Mouse (Mus musculus): ENCODE measurements around the gene Gm49318. TPM values are rescaled to one million over a fixed set of nuclear protein-coding genes. Genes with fewer than 3 reads are reported as not detected.

The Gm49318 gene
- polyA plus RNA-seq, 1 experiment: not detected

DNA sequence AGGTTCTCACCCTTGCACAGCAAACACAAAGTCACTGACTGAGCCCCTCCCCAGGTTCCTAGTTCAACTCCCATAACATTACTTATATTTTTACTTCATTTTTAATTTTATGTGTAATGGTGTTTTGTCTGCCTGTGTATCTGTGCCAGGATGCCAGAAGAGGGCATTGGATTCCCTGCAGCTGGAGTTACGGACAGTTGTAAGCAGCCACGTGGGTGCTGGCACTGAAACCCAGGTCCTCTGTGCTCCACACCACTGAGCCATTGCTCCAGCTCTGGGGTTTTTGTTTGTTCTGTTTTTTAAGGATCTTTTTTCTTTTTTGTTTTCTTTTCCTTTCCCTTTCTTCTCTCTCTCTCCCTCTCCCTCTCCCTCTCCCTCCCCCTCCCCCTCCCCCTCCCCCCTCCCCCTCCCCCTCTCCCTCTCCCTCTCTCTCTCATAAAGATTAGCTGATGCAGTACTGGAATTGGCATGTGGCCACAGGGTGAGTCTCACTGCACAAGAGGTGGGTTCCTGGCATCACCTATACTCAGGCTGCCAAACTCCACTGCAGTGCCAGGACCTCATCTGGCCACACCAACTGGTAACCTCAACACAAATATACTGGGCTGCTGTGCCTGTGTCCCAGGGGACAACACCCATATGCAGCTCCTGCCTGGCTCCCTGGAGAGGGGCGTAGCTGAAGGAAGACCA is 74.7 kb downstream of the Gm49318 start:
- Histone ChIP-seq H3K36me3 (ENCODE audit: control insufficient read depth, insufficient read depth, low read length) (no peaks in the 10 kb centered on the region), H3K4me1 (ENCODE audit: control insufficient read depth, insufficient read depth, insufficient read length) (no peaks in the 10 kb centered on the region), H3K27me3 (ENCODE audit: control insufficient read depth, insufficient read depth, low read length) (no peaks in the 10 kb centered on the region), H3K27ac (ENCODE audit: insufficient read depth, low read length) (no peak overlapping the region), H3K4me3 (ENCODE audit: extremely low read depth, insufficient read depth, insufficient read length) (no peak overlapping the region)
- DNase-seq (ENCODE audit: low read depth in 1 of 2, low spot score in 2 of 2): no peak
- no peak for TF ChIP-seq POLR2A (IDR thresholded peaks at IDR 0.05; ENCODE audit: low read depth, low read length)
- no peak for TF ChIP-seq CTCF (IDR thresholded peaks at IDR 0.05; ENCODE audit: extremely low read depth, insufficient read depth, insufficient read length, insufficient replicate concordance)
- WGBS: 80% methylated on average over 3 of the region's 3 CpGs

DNA sequence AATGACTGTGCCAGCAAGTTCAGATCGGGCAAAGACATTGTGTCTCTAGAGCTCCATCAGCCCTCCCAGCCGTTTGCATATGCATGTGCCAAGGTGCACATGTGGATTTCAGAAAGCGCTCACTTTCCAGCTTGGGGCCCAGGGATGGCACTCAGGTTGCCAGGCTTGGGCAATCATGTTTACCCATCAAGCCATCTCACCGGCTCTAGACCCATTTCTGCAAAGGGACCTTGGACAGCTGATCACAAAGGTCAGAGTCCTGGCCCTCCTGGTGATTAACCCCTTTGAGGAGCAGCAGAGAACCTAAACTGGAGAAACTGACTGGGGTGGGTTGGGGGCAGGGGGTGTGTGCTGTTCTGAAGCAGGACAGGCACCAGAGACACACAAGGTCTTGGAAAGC is 78.8 kb downstream of the Gm49318 start:
- no peak overlapping the region for H3K4me3 ChIP-seq (ENCODE audit: extremely low read depth, insufficient read depth, insufficient read length)
- H3K4me1 ChIP-seq (ENCODE audit: control insufficient read depth, insufficient read depth, insufficient read length): peaks cover 9% of the 10 kb centered on the region
- no peak for TF ChIP-seq POLR2A (IDR thresholded peaks at IDR 0.05; ENCODE audit: low read depth, low read length)
- no peak for TF ChIP-seq CTCF (IDR thresholded peaks at IDR 0.05; ENCODE audit: extremely low read depth, insufficient read depth, insufficient read length, insufficient replicate concordance)
- 83% methylated on average over 4 of the region's 4 CpGs for WGBS
- no peak overlapping the region for H3K27ac ChIP-seq (ENCODE audit: insufficient read depth, low read length)
- peaks cover 24% of the 10 kb centered on the region for H3K27me3 ChIP-seq (ENCODE audit: control insufficient read depth, insufficient read depth, low read length)
- no peaks in the 10 kb centered on the region for H3K36me3 ChIP-seq (ENCODE audit: control insufficient read depth, insufficient read depth, low read length)
- no peak for DNase-seq (ENCODE audit: low read depth in 1 of 2, low spot score in 2 of 2)

DNA sequence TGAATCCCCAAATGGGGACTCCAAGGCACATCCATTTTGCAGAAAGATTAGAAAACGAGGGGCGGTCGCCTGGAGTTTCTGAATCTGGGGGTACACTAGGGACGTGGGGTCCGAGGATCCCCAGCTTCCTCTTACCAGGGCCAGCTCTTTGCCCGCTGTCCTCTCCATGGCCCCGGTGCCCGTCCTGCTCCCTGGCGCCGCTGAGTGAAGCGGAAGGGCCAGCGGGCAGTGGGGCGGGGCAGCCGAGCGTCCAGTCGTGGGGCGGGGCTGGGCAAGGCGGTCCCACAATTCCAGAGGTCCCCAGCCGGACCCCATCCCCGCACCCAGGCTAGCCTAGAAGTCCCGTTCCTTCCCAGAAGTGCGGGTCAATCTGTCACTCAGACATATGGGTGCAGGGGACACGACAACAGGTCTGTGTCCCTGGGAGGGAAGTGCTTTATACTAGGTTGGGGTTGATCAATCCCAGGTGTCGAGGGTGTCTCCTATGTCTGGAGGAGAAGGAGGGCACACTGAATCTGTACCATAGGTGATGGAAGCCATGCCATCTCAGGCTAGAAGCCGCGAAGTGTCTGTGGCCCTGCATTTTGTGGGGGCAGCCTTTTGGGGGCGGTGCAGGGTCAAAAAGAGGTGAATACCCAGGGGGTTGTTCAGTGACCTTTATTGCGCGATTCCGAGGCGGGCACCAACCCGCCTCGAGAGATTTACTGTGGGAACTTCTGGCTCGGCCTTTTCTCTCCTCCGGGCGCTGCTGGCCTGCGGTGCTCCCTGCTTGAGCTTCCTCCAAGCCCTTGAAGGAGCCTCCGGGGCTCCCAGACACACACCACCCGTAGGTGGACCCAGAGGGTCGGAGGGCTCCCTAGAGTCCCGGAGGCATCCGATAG is 81.6 kb downstream of the Gm49318 start, which contains the start of gene Rgl3:
Gene Rgl3, minus strand, starts transcription at position 217 of the 881 bp plus-strand sequence.
- H3K27me3 ChIP-seq (ENCODE audit: control insufficient read depth, insufficient read depth, low read length): peaks cover 24% of the 10 kb centered on the region
- 7% methylated on average over 42 of the region's 42 CpGs for WGBS
- no peak for DNase-seq (ENCODE audit: low read depth in 1 of 2, low spot score in 2 of 2)
- peak within 1 kb of the TSS; percentile 31; the same call in 1 of the 2 replicates for H3K4me3 ChIP-seq (ENCODE audit: extremely low read depth, insufficient read depth, insufficient read length)
- no peaks in the 10 kb centered on the region for H3K36me3 ChIP-seq (ENCODE audit: control insufficient read depth, insufficient read depth, low read length)
- H3K27ac ChIP-seq (ENCODE audit: insufficient read depth, low read length): no peak within 1 kb of the TSS
- peaks cover 9% of the 10 kb centered on the region for H3K4me1 ChIP-seq (ENCODE audit: control insufficient read depth, insufficient read depth, insufficient read length)
- TF ChIP-seq CTCF (IDR thresholded peaks at IDR 0.05; ENCODE audit: extremely low read depth, insufficient read depth, insufficient read length, insufficient replicate concordance) (no peak), POLR2A (IDR thresholded peaks at IDR 0.05; ENCODE audit: low read depth, low read length) (no peak)

- peaks cover 24% of the 10 kb centered on the region for H3K27me3 ChIP-seq (ENCODE audit: control insufficient read depth, insufficient read depth, low read length)
- H3K4me1 ChIP-seq (ENCODE audit: control insufficient read depth, insufficient read depth, insufficient read length): peaks cover 9% of the 10 kb centered on the region
- WGBS: 7% methylated on average over 32 of the region's 32 CpGs
- peak in 1 of 2 experiments; percentile 21 for DNase-seq (ENCODE audit: low read depth in 1 of 2, low spot score in 2 of 2)
- H3K4me3 ChIP-seq (ENCODE audit: extremely low read depth, insufficient read depth, insufficient read length): peak overlapping the region; percentile 31; the same call in 1 of the 2 replicates
- H3K27ac ChIP-seq (ENCODE audit: insufficient read depth, low read length): no peak overlapping the region
- no peaks in the 10 kb centered on the region for H3K36me3 ChIP-seq (ENCODE audit: control insufficient read depth, insufficient read depth, low read length)
- TF ChIP-seq POLR2A (IDR thresholded peaks at IDR 0.05; ENCODE audit: low read depth, low read length): no peak
- TF ChIP-seq CTCF (IDR thresholded peaks at IDR 0.05; ENCODE audit: extremely low read depth, insufficient read depth, insufficient read length, insufficient replicate concordance): no peak
Measured at GRCm38 (mm10) chr9:21988421-21989101, 82.5 kb downstream of the Gm49318 start.

- DNase-seq (ENCODE audit: low read depth in 1 of 2, low spot score in 2 of 2): no peak
- H3K27ac ChIP-seq (ENCODE audit: insufficient read depth, low read length): no peak overlapping the region
- no peaks in the 10 kb centered on the region for H3K36me3 ChIP-seq (ENCODE audit: control insufficient read depth, insufficient read depth, low read length)
- 21% methylated on average over 36 of the region's 36 CpGs for WGBS
- H3K4me1 ChIP-seq (ENCODE audit: control insufficient read depth, insufficient read depth, insufficient read length): peaks cover 9% of the 10 kb centered on the region
- H3K27me3 ChIP-seq (ENCODE audit: control insufficient read depth, insufficient read depth, low read length): peaks cover 26% of the 10 kb centered on the region
- H3K4me3 ChIP-seq (ENCODE audit: extremely low read depth, insufficient read depth, insufficient read length): no peak overlapping the region
- TF ChIP-seq CTCF (IDR thresholded peaks at IDR 0.05; ENCODE audit: extremely low read depth, insufficient read depth, insufficient read length, insufficient replicate concordance) (no peak), POLR2A (IDR thresholded peaks at IDR 0.05; ENCODE audit: low read depth, low read length) (no peak)
Measured at GRCm38 (mm10) chr9:21987592-21988342, 83.3 kb downstream of the Gm49318 start.

Other genes with a start within 250 kb of the Gm49318 start
- 0.60 and 1.3 TPM in 2 replicates for gene Angptl8, start 235.7 kb downstream of the Gm49318 start, polyA plus RNA-seq (2012; rRNA removed)
- gene Dock6, start 218.6 kb downstream of the Gm49318 start, polyA plus RNA-seq (2012; rRNA removed): 43.3 and 47.6 TPM in 2 replicates
- 21.1 and 29.6 TPM in 2 replicates for gene Rab3d, start 153.1 kb downstream of the Gm49318 start, polyA plus RNA-seq (2012; rRNA removed)
- gene Ccdc159, start 143.8 kb downstream of the Gm49318 start, polyA plus RNA-seq (2012; rRNA removed): 0.75 and 0.95 TPM in 2 replicates
- 19.4 and 24.1 TPM in 2 replicates for gene Tmem205, start 143.7 kb downstream of the Gm49318 start, polyA plus RNA-seq (2012; rRNA removed)
- 2.6 and 3.9 TPM in 2 replicates for gene Plppr2, start 134.2 kb downstream of the Gm49318 start, polyA plus RNA-seq (2012; rRNA removed)
- 6.5 and 7.4 TPM in 2 replicates for gene Swsap1, start 115.5 kb downstream of the Gm49318 start, polyA plus RNA-seq (2012; rRNA removed)
- gene Epor, start 107.8 kb downstream of the Gm49318 start, polyA plus RNA-seq (2012; rRNA removed): 49.5 and 59.5 TPM in 2 replicates
- 7.4 and 8.0 TPM in 2 replicates for gene Rgl3, start 81.8 kb downstream of the Gm49318 start, polyA plus RNA-seq (2012; rRNA removed)
- 0.12 TPM in 1 of 2 replicates, not detected in the other for gene Ccdc151, start 68.6 kb downstream of the Gm49318 start, polyA plus RNA-seq (2012; rRNA removed)
- gene Prkcsh, start 68.5 kb downstream of the Gm49318 start, polyA plus RNA-seq (2012; rRNA removed): 47.4 and 48.7 TPM in 2 replicates
- gene Elavl3, start 19.2 kb downstream of the Gm49318 start, polyA plus RNA-seq (2012; rRNA removed): not detected in 2 replicates
- gene Zfp653, start 117 bp upstream of the Gm49318 start, polyA plus RNA-seq (2012; rRNA removed): 21.6 and 28.1 TPM in 2 replicates
- 21.8 and 30.1 TPM in 2 replicates for gene Ecsit, start 14.2 kb upstream of the Gm49318 start, polyA plus RNA-seq (2012; rRNA removed)
- 7.2 and 8.0 TPM in 2 replicates for gene Cnn1, start 28.0 kb upstream of the Gm49318 start, polyA plus RNA-seq (2012; rRNA removed)
- 70.2 and 89.3 TPM in 2 replicates for gene Elof1, start 45.9 kb upstream of the Gm49318 start, polyA plus RNA-seq (2012; rRNA removed)
- 309 and 340 TPM in 2 replicates for gene Acp5, start 64.5 kb upstream of the Gm49318 start, polyA plus RNA-seq (2012; rRNA removed)
- 23.6 and 38.6 TPM in 2 replicates for gene Pigyl, start 85.6 kb upstream of the Gm49318 start, polyA plus RNA-seq (2012; rRNA removed)
- gene Zfp872, start 116.8 kb upstream of the Gm49318 start, polyA plus RNA-seq (2012; rRNA removed): not detected in 2 replicates
- 13.8 and 15.1 TPM in 2 replicates for gene Zfp809, start 154.5 kb upstream of the Gm49318 start, polyA plus RNA-seq (2012; rRNA removed)
- gene Zfp599, start 188.6 kb upstream of the Gm49318 start, polyA plus RNA-seq (2012; rRNA removed): 0.13 and 0.15 TPM in 2 replicates
- gene Zfp810, start 236.4 kb upstream of the Gm49318 start, polyA plus RNA-seq (2012; rRNA removed): 3.7 and 4.0 TPM in 2 replicates

Measured in spleen, adult 2 months (tissue).